Mouse (Mus musculus) hindbrain, embryonic 11.5 days (tissue): Measurements from ENCODE around the gene Dido1. TPM values are rescaled to one million over a fixed set of nuclear protein-coding genes. Genes with fewer than 3 reads are reported as not detected.

Source experiments
- ATAC-seq: fragments of 200-750 bp; cut with Nextera tagmentation; 2 replicates; pipeline ENCODE4 v1.8.0; 2017; ENCODE audit warnings: mild to moderate bottlenecking, moderate TSS enrichment, moderate library complexity; ENCODE audit not compliant: low FRiP score
- DNase-seq: peaks from one replicate; pipeline ENCODE4 v3.0.0-alpha.2; 2015; ENCODE audit warnings: low spot score
- H3K27ac ChIP-seq: fragments of 300-500 bp; sonication (generic); 2 replicates; pipeline ENCODE4 v1.5.1; 2014; ENCODE audit warnings: mild to moderate bottlenecking, low read depth, low read length
- H3K27me3 ChIP-seq: fragments of 300-500 bp; sonication (generic); 2 replicates; pipeline ENCODE4 v1.6.1; 2014; ENCODE audit warnings: mild to moderate bottlenecking, low read length, moderate library complexity, mixed read lengths; ENCODE audit not compliant: control insufficient read depth, insufficient read depth
- H3K36me3 ChIP-seq: fragments of 300-500 bp; sonication (generic); 2 replicates; pipeline ENCODE4 v1.6.1; 2014; ENCODE audit warnings: mild to moderate bottlenecking, low read length, moderate library complexity, mixed read lengths; ENCODE audit not compliant: control insufficient read depth, insufficient read depth
- H3K4me1 ChIP-seq: fragments of 300-500 bp; sonication (generic); replicated peaks from 2 replicates; pipeline ENCODE4 v1.6.1; 2014; ENCODE audit warnings: low read length, mixed read lengths; ENCODE audit not compliant: control insufficient read depth, insufficient read depth
- H3K4me2 ChIP-seq: fragments of 300-500 bp; sonication (generic); replicated peaks from 2 replicates; pipeline ENCODE4 v1.6.1; 2014; ENCODE audit warnings: mild to moderate bottlenecking, low read depth, low read length
- H3K4me3 ChIP-seq: fragments of 300-500 bp; sonication (generic); 2 replicates; pipeline ENCODE4 v1.5.1; 2014; ENCODE audit warnings: low read depth, low read length
- H3K9ac ChIP-seq: fragments of 300-500 bp; sonication (generic); 2 replicates; pipeline ENCODE4 v1.6.1; 2014; ENCODE audit warnings: low read depth, low read length
- H3K9me3 ChIP-seq: fragments of 300-500 bp; sonication (generic); 2 replicates; pipeline ENCODE4 v1.6.1; 2016; ENCODE audit warnings: low read length; ENCODE audit not compliant: control insufficient read depth
- WGBS: fragments of 180-500 bp; shearing (Covaris S2); extraction: QIAGEN DNeasy Blood & Tissue Kit; methylation state at CpG from one replicate; pipeline ENCODE4 v1.1.7; 2014; 5-methylcytosine and 5-hydroxymethylcytosine counted together
- polyA plus RNA-seq: library from polyadenylated mRNA; unstranded; fragments of >200 nt; fragmentation: Nextera tagmentation; extraction: Ambion mirVana; gene quantifications from 2 replicates; pipeline ENCODE4 v1.2.1, GENCODE M21; 2014

The Dido1 gene
- polyA plus RNA-seq, 1 experiment from 2014 or later, result 39.7 TPM

GRCm38 (mm10) chr2:180681225-180681624 lies 28.6 kb downstream of the Dido1 start:
- peaks cover 6% of the 10 kb centered on the region; the same call in 1 of the 2 replicates for H3K36me3 ChIP-seq
- no peaks in the 10 kb centered on the region for H3K9me3 ChIP-seq
- H3K27me3 ChIP-seq, result no peaks in the 10 kb centered on the region
- 78% methylated on average over 2 of the region's 2 CpGs for WGBS
- no peak overlapping the region for H3K4me3 ChIP-seq
- ATAC-seq (no peak), DNase-seq (no peak)
- H3K27ac ChIP-seq, result no peak overlapping the region
- H3K4me2 ChIP-seq, result no peak overlapping the region
- H3K4me1 ChIP-seq, result no peaks in the 10 kb centered on the region
- no peak overlapping the region for H3K9ac ChIP-seq

DNA sequence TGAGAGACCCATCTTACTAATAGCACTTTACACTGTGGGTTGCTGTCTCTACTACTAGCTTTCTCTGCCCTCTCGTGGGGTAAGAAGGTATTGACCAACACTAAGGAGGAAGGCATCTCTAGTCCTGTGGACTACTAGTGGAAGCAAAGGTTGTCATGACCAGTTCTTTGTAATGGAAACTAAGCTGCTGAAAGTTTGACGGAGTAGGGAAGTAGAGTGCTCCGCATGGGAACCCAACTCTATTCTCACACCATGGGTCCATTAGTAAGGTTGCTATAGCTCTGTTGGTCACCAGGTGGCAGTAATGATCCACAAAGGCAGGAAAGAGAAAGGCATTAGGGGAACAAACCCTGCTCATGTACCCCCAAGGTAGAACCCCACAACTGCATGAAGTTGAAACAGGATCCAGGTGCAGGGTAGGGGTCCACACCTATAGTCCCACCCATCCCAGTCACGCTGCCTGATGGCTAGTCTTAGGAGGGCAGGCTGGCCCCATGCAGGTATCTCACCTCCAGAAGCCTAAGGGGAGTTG lies 31.1 kb downstream of the Dido1 start:
- H3K27ac ChIP-seq, result no peak overlapping the region
- H3K4me3 ChIP-seq, result no peak overlapping the region
- H3K4me1 ChIP-seq, result no peaks in the 10 kb centered on the region
- peak; percentile 53; the same call in 1 of the 2 replicates for ATAC-seq
- 27% methylated on average over 4 of the region's 4 CpGs for WGBS
- 0 out of 2 replicates have a peak, but pooled peaks cover 2% of the 10 kb centered on the region for H3K36me3 ChIP-seq
- DNase-seq, result peak; percentile 77
- no peak overlapping the region for H3K9ac ChIP-seq
- no peak overlapping the region for H3K4me2 ChIP-seq
- no peaks in the 10 kb centered on the region for H3K9me3 ChIP-seq
- no peaks in the 10 kb centered on the region for H3K27me3 ChIP-seq

- ATAC-seq (no peak), DNase-seq (no peak)
- H3K36me3 ChIP-seq, result 0 out of 2 replicates have a peak, but pooled peaks cover 2% of the 10 kb centered on the region
- 94% methylated on average over 2 of the region's 2 CpGs for WGBS
- no peak overlapping the region for H3K9ac ChIP-seq
- no peak overlapping the region for H3K4me3 ChIP-seq
- H3K27ac ChIP-seq, result no peak overlapping the region
- H3K9me3 ChIP-seq, result no peaks in the 10 kb centered on the region
- H3K27me3 ChIP-seq, result no peaks in the 10 kb centered on the region
- H3K4me1 ChIP-seq, result no peaks in the 10 kb centered on the region
- H3K4me2 ChIP-seq, result no peak overlapping the region
Observed at GRCm38 (mm10) chr2:180676706-180677105, 33.1 kb downstream of the Dido1 start.

DNA sequence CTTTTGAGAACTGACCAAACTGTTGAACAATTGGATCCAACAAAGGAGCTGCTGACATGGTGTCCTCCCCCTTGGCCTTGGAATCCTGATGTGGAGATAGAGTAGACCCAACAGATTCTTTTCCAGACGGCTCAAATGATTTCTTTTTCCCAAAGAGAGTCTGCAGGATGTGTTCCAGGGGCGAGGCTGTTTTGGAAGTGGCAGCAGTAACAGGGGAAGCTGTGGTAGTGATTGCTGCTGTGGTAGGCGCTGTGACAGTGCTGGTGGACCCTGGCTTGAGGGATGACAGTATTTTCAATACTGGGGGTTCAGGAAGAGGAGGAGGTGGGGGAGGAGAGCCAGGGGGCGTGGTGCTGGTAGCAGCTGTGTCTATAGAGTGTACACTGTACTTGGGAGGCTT lies 47.8 kb downstream of the Dido1 start:
- Histone ChIP-seq H3K9ac (no peak overlapping the region), H3K27ac (no peak overlapping the region), H3K9me3 (no peaks in the 10 kb centered on the region), H3K4me2 (no peak overlapping the region), H3K4me1 (peaks cover 4% of the 10 kb centered on the region), H3K27me3 (no peaks in the 10 kb centered on the region), H3K36me3 (no peaks in the 10 kb centered on the region), H3K4me3 (no peak overlapping the region)
- ATAC-seq, result no peak
- WGBS, result 89% methylated on average over 4 of the region's 4 CpGs
- DNase-seq, result no peak

DNA sequence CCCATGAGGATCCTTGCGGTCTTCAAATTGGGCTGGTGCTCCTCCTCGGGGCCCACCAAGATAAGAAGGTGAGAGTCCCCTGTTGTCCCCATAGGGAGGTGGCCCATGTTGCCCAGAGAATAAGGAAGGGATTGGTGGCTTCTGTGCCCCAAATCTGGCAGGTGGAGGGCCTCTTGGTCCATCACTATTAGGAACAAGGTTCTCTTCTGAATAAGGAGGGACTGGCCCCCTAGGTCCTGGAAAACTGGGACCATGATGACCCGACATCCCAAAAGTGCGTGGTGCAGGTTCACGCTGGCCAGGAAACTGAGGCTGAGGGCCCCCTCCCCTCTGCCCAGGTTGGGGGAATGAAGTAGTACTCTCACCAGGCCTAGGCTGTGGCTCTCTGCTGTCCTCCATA lies 49.3 kb downstream of the Dido1 start:
- H3K4me2 ChIP-seq, result no peak overlapping the region
- H3K36me3 ChIP-seq, result no peaks in the 10 kb centered on the region
- no peaks in the 10 kb centered on the region for H3K27me3 ChIP-seq
- H3K4me3 ChIP-seq, result no peak overlapping the region
- ATAC-seq, result no peak
- no peak overlapping the region for H3K27ac ChIP-seq
- DNase-seq, result no peak
- 95% methylated on average over 5 of the region's 5 CpGs for WGBS
- H3K4me1 ChIP-seq, result peaks cover 4% of the 10 kb centered on the region
- H3K9ac ChIP-seq, result no peak overlapping the region
- H3K9me3 ChIP-seq, result no peaks in the 10 kb centered on the region

DNA sequence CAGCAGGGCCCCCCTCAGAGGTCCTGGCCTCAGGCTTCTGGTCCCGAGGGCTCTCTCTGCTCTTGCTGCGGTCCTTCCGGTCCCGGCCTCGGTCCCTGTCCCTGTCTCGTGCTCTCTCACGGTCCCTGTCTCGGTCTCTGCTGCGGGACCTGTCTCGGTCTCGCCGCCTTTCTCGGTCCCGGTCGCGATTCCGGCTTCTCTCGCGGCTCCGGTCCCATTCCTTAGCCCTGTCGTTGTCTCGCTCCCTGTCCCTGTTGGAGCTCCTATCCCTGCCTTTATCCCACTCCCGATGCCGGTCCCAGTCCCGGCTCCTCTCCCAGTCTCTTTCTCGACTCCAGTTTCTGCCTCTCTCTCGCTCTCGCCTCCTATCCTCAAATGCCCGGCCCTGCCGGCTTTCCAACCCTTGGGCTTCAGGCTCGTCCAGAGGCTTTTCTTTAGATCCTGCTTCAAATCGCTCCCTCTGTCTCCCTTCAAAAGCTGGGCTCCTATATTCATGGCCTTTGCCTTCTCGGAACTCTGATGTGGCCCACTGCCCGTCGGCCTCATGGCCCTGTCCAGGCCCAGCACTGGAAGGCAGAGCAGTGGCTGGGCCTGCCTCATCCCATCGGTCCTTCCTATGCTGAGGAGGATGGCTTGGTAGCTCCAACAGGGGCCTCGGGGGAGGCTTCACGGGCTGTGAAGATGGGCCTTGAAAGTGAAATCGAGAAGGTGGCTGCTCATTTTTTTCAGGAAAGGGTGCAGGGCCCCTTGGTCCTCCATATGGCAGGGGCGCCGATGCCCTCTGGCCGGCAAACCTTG lies 50.2 kb downstream of the Dido1 start:
- Histone ChIP-seq H3K9ac (peak overlapping the region; percentile 37), H3K9me3 (no peaks in the 10 kb centered on the region), H3K4me1 (peaks cover 4% of the 10 kb centered on the region), H3K4me2 (peak overlapping the region; percentile 41), H3K4me3 (0 out of 2 replicates have a peak overlapping the region, but pooled peaks have one; percentile 6), H3K27me3 (no peaks in the 10 kb centered on the region), H3K36me3 (no peaks in the 10 kb centered on the region), H3K27ac (0 out of 2 replicates have a peak overlapping the region, but pooled peaks have one; percentile 42)
- WGBS, result 32% methylated on average over 42 of the region's 42 CpGs
- DNase-seq (peak; percentile 38), ATAC-seq (peak; percentile 36; the same call in 1 of the 2 replicates)

GRCm38 (mm10) chr2:180658381-180658780 lies 51.4 kb downstream of the Dido1 start:
- DNase-seq (no peak), ATAC-seq (no peak)
- H3K4me3 ChIP-seq, result no peak overlapping the region
- peaks cover 4% of the 10 kb centered on the region for H3K4me1 ChIP-seq
- H3K4me2 ChIP-seq, result no peak overlapping the region
- H3K9me3 ChIP-seq, result no peaks in the 10 kb centered on the region
- H3K36me3 ChIP-seq, result no peaks in the 10 kb centered on the region
- no peak overlapping the region for H3K9ac ChIP-seq
- no peaks in the 10 kb centered on the region for H3K27me3 ChIP-seq
- 89% methylated on average over 5 of the region's 5 CpGs for WGBS
- no peak overlapping the region for H3K27ac ChIP-seq

- Histone ChIP-seq H3K27me3 (no peaks in the 10 kb centered on the region), H3K4me1 (peaks cover 4% of the 10 kb centered on the region), H3K36me3 (no peaks in the 10 kb centered on the region), H3K4me3 (no peak overlapping the region), H3K27ac (no peak overlapping the region), H3K9me3 (no peaks in the 10 kb centered on the region), H3K4me2 (no peak overlapping the region), H3K9ac (no peak overlapping the region)
- ATAC-seq (peak; percentile 68; the same call in 1 of the 2 replicates), DNase-seq (peak; percentile 84)
- WGBS, result 72% methylated on average over 4 of the region's 4 CpGs
Observed at GRCm38 (mm10) chr2:180657394-180658013, 52.3 kb downstream of the Dido1 start.
